Mouse (Mus musculus) neural tube, embryonic 11.5 days (tissue): ENCODE measurements around the gene Ppil3. TPM values are rescaled to one million over a fixed set of nuclear protein-coding genes. Genes with fewer than 3 reads are reported as not detected.

Source experiments
- ATAC-seq: fragments of 200-750 bp; cut with Nextera tagmentation; 2 replicates; pipeline ENCODE4 v1.8.0; 2017; ENCODE audit warnings: moderate number of reproducible peaks, mild to moderate bottlenecking, moderate TSS enrichment, moderate library complexity; ENCODE audit not compliant: insufficient read depth, low FRiP score, low TSS enrichment
- DNase-seq: peaks from one replicate; pipeline ENCODE4 v3.0.0-alpha.2; 2015; ENCODE audit warnings: low spot score
- H3K27ac ChIP-seq: fragments of 300-500 bp; sonication (generic); 2 replicates; pipeline ENCODE4 v1.5.1; 2014; ENCODE audit warnings: low read depth, mild to moderate bottlenecking, low read length
- H3K27me3 ChIP-seq: fragments of 300-500 bp; sonication (generic); 2 replicates; pipeline ENCODE4 v1.6.1; 2014; ENCODE audit warnings: mild to moderate bottlenecking, low read length, mixed read lengths; ENCODE audit not compliant: control insufficient read depth, insufficient read depth
- H3K36me3 ChIP-seq: fragments of 300-500 bp; sonication (generic); 2 replicates; pipeline ENCODE4 v1.6.1; 2014; ENCODE audit warnings: mild to moderate bottlenecking, low read length, moderate library complexity, mixed read lengths; ENCODE audit not compliant: control insufficient read depth, insufficient read depth
- H3K4me1 ChIP-seq: fragments of 300-500 bp; sonication (generic); 2 replicates; pipeline ENCODE4 v1.6.1; 2014; ENCODE audit warnings: low read length, mixed read lengths; ENCODE audit not compliant: control insufficient read depth, insufficient read depth
- H3K4me2 ChIP-seq: fragments of 300-500 bp; sonication (generic); 2 replicates; pipeline ENCODE4 v1.6.1; 2014; ENCODE audit warnings: low read depth, mild to moderate bottlenecking, moderate library complexity
- H3K4me3 ChIP-seq: fragments of 300-500 bp; sonication (generic); 2 replicates; pipeline ENCODE4 v1.5.1; 2014; ENCODE audit warnings: low read depth, low read length
- H3K9ac ChIP-seq: fragments of 300-500 bp; sonication (generic); 2 replicates; pipeline ENCODE4 v1.6.1; 2014; ENCODE audit warnings: mild to moderate bottlenecking, low read length
- H3K9me3 ChIP-seq: fragments of 300-500 bp; sonication (generic); 2 replicates; pipeline ENCODE4 v1.6.1; 2016; ENCODE audit warnings: low read length; ENCODE audit not compliant: control insufficient read depth
- WGBS: fragments of 180-500 bp; shearing (Covaris S2); extraction: QIAGEN DNeasy Blood & Tissue Kit; methylation state at CpG from one replicate; pipeline ENCODE4 v1.1.7; 2014; 5-methylcytosine and 5-hydroxymethylcytosine counted together
- polyA plus RNA-seq: library from polyadenylated mRNA; unstranded; fragments of >200 nt; fragmentation: Nextera tagmentation; extraction: Ambion mirVana; gene quantifications from 2 replicates; pipeline ENCODE4 v1.2.1, GENCODE M21; 2014

Gene Ppil3
- polyA plus RNA-seq, 1 experiment from 2014 or later: 60.0 TPM

DNA sequence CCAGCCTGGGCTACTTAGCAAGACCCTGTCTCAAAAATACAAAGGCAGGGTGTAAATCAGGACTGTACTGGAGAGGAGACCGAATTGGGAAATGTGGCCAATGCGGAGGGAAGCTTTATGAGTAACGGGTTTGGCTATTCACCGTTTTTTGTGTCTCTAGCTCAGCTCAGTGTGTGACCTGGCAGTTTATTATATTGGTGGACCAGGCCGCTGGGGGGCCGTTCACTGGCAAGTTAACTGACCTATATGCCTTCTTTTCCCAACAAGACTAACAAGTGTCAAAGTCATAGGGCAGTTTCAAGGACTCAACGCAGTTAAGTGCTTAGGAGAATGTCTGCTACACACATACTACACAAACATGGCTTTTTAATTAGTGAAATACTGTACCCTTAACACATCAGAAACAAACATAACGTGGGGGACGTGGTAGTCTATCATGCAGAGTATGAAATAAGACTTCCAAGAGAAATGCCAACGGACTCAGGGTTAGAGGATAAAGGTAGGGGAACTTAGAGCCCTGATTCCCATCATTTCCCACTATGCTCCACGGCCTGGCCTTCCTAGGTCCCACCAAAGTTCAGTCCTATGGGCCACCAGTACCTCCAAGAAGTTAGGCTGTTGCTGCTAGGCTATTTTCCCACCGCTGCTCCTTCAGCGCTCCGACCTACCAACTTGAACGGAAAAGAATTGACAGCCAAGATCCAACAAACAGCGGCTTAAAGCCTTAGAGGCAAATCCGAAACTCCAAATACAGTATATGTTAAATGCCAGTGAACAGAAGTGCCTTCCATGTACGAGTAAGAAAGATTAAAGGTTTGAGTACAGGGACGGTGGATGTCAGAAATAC lies 53.6 kb downstream of the Ppil3 start:
- Histone ChIP-seq H3K27me3 (no peaks in the 10 kb centered on the region), H3K9ac (peak overlapping the region; percentile 97), H3K27ac (peak overlapping the region; percentile 99; the same call in 1 of the 2 replicates), H3K4me2 (peak overlapping the region; percentile 61), H3K4me1 (peaks cover 11% of the 10 kb centered on the region; the same call in 1 of the 2 replicates), H3K36me3 (peaks cover 10% of the 10 kb centered on the region; the same call in 1 of the 2 replicates), H3K4me3 (peak overlapping the region; percentile 98), H3K9me3 (no peaks in the 10 kb centered on the region)
- ATAC-seq (no peak), DNase-seq (no peak)
- 45% methylated on average over 19 of the region's 19 CpGs for WGBS

DNA sequence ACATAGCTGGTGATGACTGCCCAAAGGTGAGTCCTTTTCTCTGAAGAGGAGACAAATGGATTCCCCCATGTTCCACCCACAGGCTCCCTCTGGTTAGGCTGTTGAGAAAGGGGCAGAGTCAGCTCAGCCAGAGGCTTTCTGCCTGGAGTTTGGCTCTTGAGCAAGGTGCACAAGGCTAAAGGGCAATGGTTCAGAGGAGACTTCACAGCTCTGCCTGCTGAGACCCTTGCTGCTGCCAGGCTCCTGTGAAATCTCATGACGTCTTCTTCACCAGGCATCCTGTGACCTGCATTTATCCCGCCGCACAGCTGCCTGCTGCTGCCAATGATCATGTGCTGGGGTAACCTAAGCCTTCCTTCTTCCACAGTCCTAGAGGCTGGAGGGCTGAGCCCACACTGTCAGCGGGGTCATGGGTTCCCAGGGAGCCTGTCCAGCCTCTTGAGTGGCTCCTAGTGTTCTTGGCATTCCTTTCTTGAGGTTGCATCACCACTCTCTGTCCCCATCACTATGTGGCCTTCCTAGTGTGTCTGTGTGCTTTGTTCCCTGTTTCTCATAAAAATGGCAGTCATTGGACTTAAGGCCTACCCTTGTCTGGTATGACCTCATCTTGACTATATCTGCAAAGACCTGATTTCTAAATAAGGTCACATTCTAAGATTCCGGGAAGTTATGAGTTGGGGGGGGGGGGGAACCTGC lies 62.6 kb downstream of the Ppil3 start:
- Histone ChIP-seq H3K4me1 (no peaks in the 10 kb centered on the region), H3K27me3 (no peaks in the 10 kb centered on the region), H3K36me3 (no peaks in the 10 kb centered on the region), H3K4me3 (no peak overlapping the region), H3K4me2 (no peak overlapping the region), H3K9me3 (no peaks in the 10 kb centered on the region), H3K27ac (no peak overlapping the region), H3K9ac (no peak overlapping the region)
- ATAC-seq: no peak
- no peak for DNase-seq
- WGBS: 78% methylated on average over 5 of the region's 5 CpGs

Other genes starting within 250 kb of the Ppil3 start
- 0.04 TPM in 1 of 2 replicates, not detected in the other for gene Aox4, start 235.1 kb downstream of the Ppil3 start, polyA plus RNA-seq
- gene Aox2, start 167.2 kb downstream of the Ppil3 start, polyA plus RNA-seq: not detected in 2 replicates
- gene Bzw1, start 52.6 kb downstream of the Ppil3 start, polyA plus RNA-seq: 535 and 540 TPM in 2 replicates
- 146 and 155 TPM in 2 replicates for gene Clk1, start 21.4 kb downstream of the Ppil3 start, polyA plus RNA-seq
- 67.8 and 68.5 TPM in 2 replicates for gene Nif3l1, start 335 bp downstream of the Ppil3 start, polyA plus RNA-seq
- 41.9 and 49.0 TPM in 2 replicates for gene Orc2, start 59.6 kb upstream of the Ppil3 start, polyA plus RNA-seq
- gene Fam126b, start 140.8 kb upstream of the Ppil3 start, polyA plus RNA-seq: 7.0 and 8.6 TPM in 2 replicates
- gene Ndufb3, start 140.9 kb upstream of the Ppil3 start, polyA plus RNA-seq: 142 and 154 TPM in 2 replicates